Mouse (Mus musculus) myocyte (in vitro differentiated cells): Measurements from ENCODE around the gene S100a8. TPM values are rescaled to one million over a fixed set of nuclear protein-coding genes. Genes with fewer than 3 reads are reported as not detected.

Experiments
- H3K27me3 ChIP-seq: one replicate; pipeline ENCODE4 v1.6.1; 2011; ENCODE audit not compliant: control insufficient read depth, insufficient read depth, insufficient read length
- H3K36me3 ChIP-seq: one replicate; pipeline ENCODE4 v1.6.1; 2011; ENCODE audit not compliant: control insufficient read depth, insufficient read depth
- H3K4me2 ChIP-seq: one replicate; pipeline ENCODE4 v1.6.1; 2011; ENCODE audit warnings: low read depth, control low read depth
- H3K4me3 ChIP-seq: one replicate; pipeline ENCODE4 v1.5.1; 2011; ENCODE audit warnings: mild to moderate bottlenecking, control low read depth, moderate library complexity
- H3K79me2 ChIP-seq: one replicate; pipeline ENCODE4 v1.6.1; 2011; ENCODE audit not compliant: control insufficient read depth, insufficient read depth
- H3ac ChIP-seq: one replicate; pipeline ENCODE4 v1.6.1; 2011; ENCODE audit not compliant: control insufficient read depth, insufficient read length
- CEBPB ChIP-seq: IDR thresholded peaks from 2 replicates; pipeline ENCODE4 v1.6.1; 2011; ENCODE audit warnings: mild to moderate bottlenecking, moderate library complexity; ENCODE audit not compliant: poor library complexity, insufficient read depth, severe bottlenecking
- E2F4 ChIP-seq: IDR thresholded peaks from one replicate; pipeline ENCODE4 v1.6.1; 2011; ENCODE audit warnings: mild to moderate bottlenecking, control low read depth, moderate library complexity; ENCODE audit not compliant: insufficient read depth
- MAX ChIP-seq: IDR thresholded peaks from one replicate; pipeline ENCODE4 v1.6.1; 2011; ENCODE audit warnings: low read depth, mild to moderate bottlenecking, control low read depth
- MYOD1 ChIP-seq, 3 experiments: IDR thresholded peaks; one replicate each; pipeline ENCODE4 v1.6.1; 2011; ENCODE audit warnings: control low read depth in 2 of 3, low read depth in 2 of 3, mild to moderate bottlenecking in 2 of 3, moderate library complexity in 1 of 3; ENCODE audit not compliant: insufficient read length in 2 of 3, control insufficient read depth in 1 of 3
- MYOG ChIP-seq, 3 experiments: IDR thresholded peaks; one replicate each; pipeline ENCODE4 v1.6.1; 2011; ENCODE audit warnings: control low read depth in 2 of 3, low read depth in 2 of 3, mild to moderate bottlenecking in 2 of 3; ENCODE audit not compliant: insufficient read length in 2 of 3, control insufficient read depth in 1 of 3, insufficient read depth in 1 of 3
- POLR2A ChIP-seq: IDR thresholded peaks from one replicate; pipeline ENCODE4 v1.6.1; 2011; ENCODE audit warnings: low read depth, mild to moderate bottlenecking, control low read depth, moderate library complexity; ENCODE audit not compliant: insufficient read length
- POLR2AphosphoS2 ChIP-seq: IDR thresholded peaks from one replicate; pipeline ENCODE4 v1.6.1; 2011; ENCODE audit warnings: low read depth, control low read depth; ENCODE audit not compliant: insufficient read length
- REST ChIP-seq: IDR thresholded peaks from one replicate; pipeline ENCODE4 v1.6.1; 2011; ENCODE audit warnings: mild to moderate bottlenecking, control low read depth, moderate library complexity; ENCODE audit not compliant: insufficient read depth, insufficient read length
- SRF ChIP-seq: IDR thresholded peaks from one replicate; pipeline ENCODE4 v1.6.1; 2011; ENCODE audit warnings: low read depth; ENCODE audit not compliant: control insufficient read depth, insufficient read length
- TCF12 ChIP-seq: IDR thresholded peaks from one replicate; pipeline ENCODE4 v1.6.1; 2011; ENCODE audit warnings: mild to moderate bottlenecking, control low read depth; ENCODE audit not compliant: poor library complexity, insufficient read depth, severe bottlenecking
- TCF3 ChIP-seq: IDR thresholded peaks from one replicate; pipeline ENCODE4 v1.6.1; 2011; ENCODE audit warnings: low read depth, control low read depth; ENCODE audit not compliant: insufficient read length
- USF1 ChIP-seq: IDR thresholded peaks from one replicate; pipeline ENCODE4 v1.6.1; 2011; ENCODE audit warnings: low read depth, mild to moderate bottlenecking, control low read depth, moderate library complexity
- polyA plus RNA-seq: library from polyadenylated mRNA; unstranded; fragments of >200 nt; fragmentation: generic; extraction: Trizol; gene quantifications from one replicate; pipeline ENCODE4 v1.2.1, GENCODE M21; 2012; ENCODE audit warnings: missing spikeins

The S100a8 gene
- polyA plus RNA-seq, 1 experiment: not detected

GRCm38 (mm10) chr3:90627366-90627765, 41.4 kb upstream of the S100a8 start:
- Histone ChIP-seq H3K79me2 (no peaks in the 10 kb centered on the region), H3K4me3 (no peak overlapping the region), H3K4me2 (no peak overlapping the region), H3K27me3 (no peaks in the 10 kb centered on the region), H3K36me3 (no peaks in the 10 kb centered on the region), H3ac (no peak overlapping the region)
- TF ChIP-seq POLR2AphosphoS2: no peak
- TF ChIP-seq MYOD1 (IDR thresholded peaks at IDR 0.05; ENCODE audit: control insufficient read depth in 1 of 3, insufficient read length in 2 of 3, low read depth in 2 of 3): no peak
- no peak for TF ChIP-seq TCF12
- TF ChIP-seq TCF3: no peak
- no peak for TF ChIP-seq USF1
- TF ChIP-seq REST: no peak
- no peak for TF ChIP-seq MYOG (IDR thresholded peaks at IDR 0.05; ENCODE audit: control insufficient read depth in 1 of 3, insufficient read depth in 1 of 3, insufficient read length in 2 of 3, low read depth in 2 of 3)
- TF ChIP-seq MAX: no peak
- TF ChIP-seq E2F4: no peak
- TF ChIP-seq POLR2A: no peak
- no peak for TF ChIP-seq SRF
- no peak for TF ChIP-seq CEBPB

GRCm38 (mm10) chr3:90627807-90628206, 41.0 kb upstream of the S100a8 start:
- no peak for TF ChIP-seq TCF12
- no peak for TF ChIP-seq SRF
- TF ChIP-seq TCF3: no peak
- TF ChIP-seq USF1: no peak
- no peak for TF ChIP-seq POLR2A
- no peak for TF ChIP-seq POLR2AphosphoS2
- no peak for TF ChIP-seq MYOD1 (IDR thresholded peaks at IDR 0.05; ENCODE audit: control insufficient read depth in 1 of 3, insufficient read length in 2 of 3, low read depth in 2 of 3)
- TF ChIP-seq E2F4: no peak
- TF ChIP-seq MAX: no peak
- no peak for TF ChIP-seq MYOG (IDR thresholded peaks at IDR 0.05; ENCODE audit: control insufficient read depth in 1 of 3, insufficient read depth in 1 of 3, insufficient read length in 2 of 3, low read depth in 2 of 3)
- TF ChIP-seq REST: no peak
- TF ChIP-seq CEBPB: no peak
- H3K27me3 ChIP-seq: no peaks in the 10 kb centered on the region
- no peak overlapping the region for H3K4me3 ChIP-seq
- no peak overlapping the region for H3K4me2 ChIP-seq
- H3K36me3 ChIP-seq: no peaks in the 10 kb centered on the region
- H3ac ChIP-seq: no peak overlapping the region
- no peaks in the 10 kb centered on the region for H3K79me2 ChIP-seq

- no peak for TF ChIP-seq TCF3
- no peak for TF ChIP-seq TCF12
- TF ChIP-seq SRF: no peak
- TF ChIP-seq CEBPB: no peak
- TF ChIP-seq MAX: no peak
- TF ChIP-seq POLR2AphosphoS2: no peak
- no peak for TF ChIP-seq USF1
- TF ChIP-seq POLR2A: no peak
- TF ChIP-seq MYOD1 (IDR thresholded peaks at IDR 0.05; ENCODE audit: control insufficient read depth in 1 of 3, insufficient read length in 2 of 3, low read depth in 2 of 3): no peak
- TF ChIP-seq REST: no peak
- no peak for TF ChIP-seq MYOG (IDR thresholded peaks at IDR 0.05; ENCODE audit: control insufficient read depth in 1 of 3, insufficient read depth in 1 of 3, insufficient read length in 2 of 3, low read depth in 2 of 3)
- TF ChIP-seq E2F4: no peak
Observed at GRCm38 (mm10) chr3:90629298-90629697, 39.5 kb upstream of the S100a8 start.

GRCm38 (mm10) chr3:90631984-90632383, 36.8 kb upstream of the S100a8 start:
- Histone ChIP-seq H3K4me2 (no peak overlapping the region), H3K4me3 (no peak overlapping the region), H3K36me3 (no peaks in the 10 kb centered on the region), H3K27me3 (no peaks in the 10 kb centered on the region), H3K79me2 (no peaks in the 10 kb centered on the region), H3ac (no peak overlapping the region)
- TF ChIP-seq REST (no peak), TCF3 (no peak), POLR2A (no peak), CEBPB (no peak)

More at GRCm38 (mm10) chr3:90629298-90629697, 39.5 kb upstream of the S100a8 start:
- Histone ChIP-seq H3K36me3 (no peaks in the 10 kb centered on the region), H3ac (no peak overlapping the region), H3K4me3 (no peak overlapping the region), H3K4me2 (no peak overlapping the region), H3K79me2 (no peaks in the 10 kb centered on the region), H3K27me3 (no peaks in the 10 kb centered on the region)

GRCm38 (mm10) chr3:90638511-90639275, 30.1 kb upstream of the S100a8 start:
- no peaks in the 10 kb centered on the region for H3K79me2 ChIP-seq
- H3K36me3 ChIP-seq: no peaks in the 10 kb centered on the region
- no peaks in the 10 kb centered on the region for H3K27me3 ChIP-seq
- H3K4me2 ChIP-seq: no peak overlapping the region
- TF ChIP-seq TCF12 (no peak), REST (no peak), TCF3 (no peak), MYOD1 (IDR thresholded peaks at IDR 0.05; ENCODE audit: control insufficient read depth in 1 of 3, insufficient read length in 2 of 3, low read depth in 2 of 3) (no peak), POLR2AphosphoS2 (no peak), POLR2A (no peak), CEBPB (no peak), E2F4 (no peak), MYOG (IDR thresholded peaks at IDR 0.05; ENCODE audit: control insufficient read depth in 1 of 3, insufficient read depth in 1 of 3, insufficient read length in 2 of 3, low read depth in 2 of 3) (no peak)
- H3K4me3 ChIP-seq: no peak overlapping the region
- H3ac ChIP-seq: no peak overlapping the region
